ENCODE assay signal across 15 mouse cellular contexts in the genomic region with DNA sequence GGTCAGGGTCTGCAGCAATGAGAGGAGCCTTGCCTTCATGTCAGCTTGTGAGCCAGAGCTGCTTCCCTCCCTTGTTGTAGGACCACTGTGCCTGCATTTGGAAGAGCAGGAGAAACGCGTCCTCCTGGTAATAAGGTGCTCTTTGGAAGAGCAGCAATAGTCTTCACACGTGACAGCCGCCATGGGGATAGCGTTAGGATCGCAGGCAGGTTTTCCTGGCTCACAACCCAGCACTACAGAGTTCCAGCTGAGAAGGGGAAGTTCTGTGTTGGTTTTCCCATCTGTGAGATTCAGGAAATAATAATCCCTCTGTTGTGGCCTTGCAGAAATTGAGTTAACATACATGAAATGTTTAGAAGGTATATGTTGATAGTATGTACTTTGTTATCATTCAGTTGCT.
DNase-seq lines count a peak whose midpoint lies in the region; ATAC-seq lines count a peak whose summit lies in the region.
"Had no signal": no experiment of that assay in that cellular context is flagged by ENCODE, and none has a peak within 500 bp of the region (broad histone marks: within the 10 kb centered on the region; RNA-seq: fewer than 3 reads in every experiment).

No protein-coding gene starts in this region.

- DNase-seq in heart, adult 11 months, result peak; percentile 82
- DNase-seq in heart, adult 8-10 months (ENCODE audit: low spot score), result no peak
- DNase-seq in testis, postnatal 10 days (ENCODE audit: low spot score), result peak; percentile 26
- no peak for DNase-seq in testis, postnatal 14 days (ENCODE audit: low spot score)
- DNase-seq in cerebellum, postnatal 14 days, result peak; percentile 71 to 86
- no peak for DNase-seq in B cell, adult 2 months
- DNase-seq: gastrocnemius, postnatal 25 days; kidney, adult 8-10 months; kidney, postnatal 25 days; layer of hippocampus, adult 9-11 months; lung, adult 18-20 months; right cerebral cortex, postnatal 4 days; thymus, postnatal 25 days had no signal

- ATAC-seq in activated CD4-positive, CD25-positive, alpha-beta regulatory T cell, adult 4 months, result no peak
- ATAC-seq: forebrain, embryonic 14.5 days had no signal

Comparison
In these comparisons a context has a peak if more than half of its experiments do, and no peak if none do; other contexts are left out.
1. DNase-seq: peak in heart, adult 11 months (single experiment), testis, postnatal 10 days (single experiment) and cerebellum, postnatal 14 days (2 of 2); none in heart, adult 8-10 months (single experiment), testis, postnatal 14 days (single experiment) and B cell, adult 2 months (0 of 2).